Mouse (Mus musculus) E14TG2a.4 (cell line): ENCODE measurements at regions not wholly inside any gene's neighbourhood (a gene's known extent, or its start where the extent isn't known, plus 50 kb on each side); places are given as distances from the start of the nearest gene placed in this dataset.
A peak's percentile ranks its signal among the peaks of the same experiment; 100 is the strongest.

Source experiments
- H3K27me3 ChIP-seq: 2 replicates; pipeline ENCODE4 v1.6.1; 2014; ENCODE audit warnings: low read length, control low read depth; ENCODE audit not compliant: insufficient read depth
- H3K36me3 ChIP-seq: 2 replicates; pipeline ENCODE4 v1.6.1; 2014; ENCODE audit warnings: low read length, control low read depth; ENCODE audit not compliant: insufficient read depth
- H3K4me1 ChIP-seq: replicated peaks from 2 replicates; pipeline ENCODE4 v1.6.1; 2014; ENCODE audit warnings: low read depth, low read length, control low read depth
- H3K4me3 ChIP-seq: replicated peaks from 2 replicates; pipeline ENCODE4 v1.5.1; 2014; ENCODE audit warnings: mild to moderate bottlenecking, low read length
- H3K9me3 ChIP-seq: 2 replicates; pipeline ENCODE4 v1.6.1; 2014; ENCODE audit warnings: low read length, control low read depth
- CTCF ChIP-seq: conservative IDR thresholded peaks from 2 replicates; pipeline ENCODE4 v1.5.1; 2014; ENCODE audit warnings: low read length
- NANOG ChIP-seq: IDR thresholded peaks from 2 replicates; pipeline ENCODE4 v1.6.1; 2014; ENCODE audit warnings: borderline replicate concordance, low read length, mixed read lengths
- POU5F1 ChIP-seq: IDR thresholded peaks from 2 replicates; pipeline ENCODE4 v1.6.1; 2014; ENCODE audit warnings: low read length, borderline replicate concordance

GRCm38 (mm10) chr1:129138783-129139182 lies 134.3 kb upstream of the Thsd7b start:
- no peaks in the 10 kb centered on the region for H3K27me3 ChIP-seq
- H3K9me3 ChIP-seq: no peaks in the 10 kb centered on the region; the same call in 1 of the 2 replicates

GRCm38 (mm10) chr1:129106961-129107557 lies 166.0 kb upstream of the Thsd7b start:
- Histone ChIP-seq H3K27me3 (no peaks in the 10 kb centered on the region), H3K4me1 (no peaks in the 10 kb centered on the region), H3K36me3 (no peaks in the 10 kb centered on the region), H3K4me3 (no peak overlapping the region), H3K9me3 (peaks cover 52% of the 10 kb centered on the region)
- TF ChIP-seq NANOG (peak; percentile 35; the same call in 1 of the 2 replicates), POU5F1 (no peak), CTCF (no peak)

More at GRCm38 (mm10) chr1:129138783-129139182, 134.3 kb upstream of the Thsd7b start:
- no peaks in the 10 kb centered on the region for H3K4me1 ChIP-seq
- TF ChIP-seq CTCF (no peak), NANOG (no peak), POU5F1 (no peak)
- no peaks in the 10 kb centered on the region for H3K36me3 ChIP-seq
- no peak overlapping the region for H3K4me3 ChIP-seq

- Histone ChIP-seq H3K9me3 (peaks cover 20% of the 10 kb centered on the region), H3K27me3 (no peaks in the 10 kb centered on the region), H3K4me3 (no peak overlapping the region), H3K4me1 (no peaks in the 10 kb centered on the region), H3K36me3 (no peaks in the 10 kb centered on the region)
- TF ChIP-seq CTCF (no peak), NANOG (no peak), POU5F1 (no peak)
Measured at GRCm38 (mm10) chr1:129100997-129101396, 172.1 kb upstream of the Thsd7b start.

GRCm38 (mm10) chr1:129078274-129078673 lies 194.8 kb upstream of the Thsd7b start:
- H3K4me3 ChIP-seq: no peak overlapping the region
- TF ChIP-seq NANOG: no peak
- peak; percentile 56 for TF ChIP-seq CTCF
- H3K27me3 ChIP-seq: no peaks in the 10 kb centered on the region
- no peaks in the 10 kb centered on the region for H3K4me1 ChIP-seq
- no peaks in the 10 kb centered on the region for H3K36me3 ChIP-seq
- H3K9me3 ChIP-seq: no peaks in the 10 kb centered on the region

- TF ChIP-seq POU5F1 (no peak), NANOG (no peak), CTCF (no peak)
- Histone ChIP-seq H3K36me3 (no peaks in the 10 kb centered on the region), H3K4me1 (no peaks in the 10 kb centered on the region), H3K4me3 (no peak overlapping the region), H3K27me3 (no peaks in the 10 kb centered on the region), H3K9me3 (no peaks in the 10 kb centered on the region)
Measured at GRCm38 (mm10) chr1:129057182-129057581, 215.9 kb upstream of the Thsd7b start.

DNA sequence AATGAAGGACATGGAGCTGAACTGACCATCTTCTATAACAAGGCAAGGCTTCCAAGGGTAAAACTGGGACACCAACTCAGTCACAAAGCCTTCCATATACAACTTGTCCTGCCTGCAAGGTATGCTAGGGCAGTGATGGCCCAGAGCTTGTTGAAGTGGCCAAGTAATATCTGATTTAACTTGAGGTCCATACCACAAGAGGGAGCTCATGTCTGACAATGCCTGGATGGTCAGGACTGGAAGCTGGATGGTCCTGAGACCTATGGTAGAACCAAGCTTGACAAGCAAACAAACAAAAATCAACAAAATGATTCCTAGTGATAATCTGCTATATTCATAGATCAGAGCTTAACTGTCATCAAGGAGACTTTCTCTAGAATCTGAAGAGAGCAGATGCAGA lies 217.8 kb upstream of the Thsd7b start:
- Histone ChIP-seq H3K36me3 (no peaks in the 10 kb centered on the region), H3K4me1 (no peaks in the 10 kb centered on the region), H3K27me3 (no peaks in the 10 kb centered on the region), H3K9me3 (no peaks in the 10 kb centered on the region), H3K4me3 (no peak overlapping the region)
- no peak for TF ChIP-seq NANOG
- TF ChIP-seq CTCF: no peak
- TF ChIP-seq POU5F1: no peak

GRCm38 (mm10) chr1:129033707-129034106 lies 239.4 kb upstream of the Thsd7b start:
- TF ChIP-seq NANOG (no peak), POU5F1 (no peak), CTCF (no peak)
- no peak overlapping the region for H3K4me3 ChIP-seq
- H3K9me3 ChIP-seq: peaks cover 29% of the 10 kb centered on the region
- no peaks in the 10 kb centered on the region for H3K27me3 ChIP-seq
- H3K36me3 ChIP-seq: no peaks in the 10 kb centered on the region
- H3K4me1 ChIP-seq: no peaks in the 10 kb centered on the region

DNA sequence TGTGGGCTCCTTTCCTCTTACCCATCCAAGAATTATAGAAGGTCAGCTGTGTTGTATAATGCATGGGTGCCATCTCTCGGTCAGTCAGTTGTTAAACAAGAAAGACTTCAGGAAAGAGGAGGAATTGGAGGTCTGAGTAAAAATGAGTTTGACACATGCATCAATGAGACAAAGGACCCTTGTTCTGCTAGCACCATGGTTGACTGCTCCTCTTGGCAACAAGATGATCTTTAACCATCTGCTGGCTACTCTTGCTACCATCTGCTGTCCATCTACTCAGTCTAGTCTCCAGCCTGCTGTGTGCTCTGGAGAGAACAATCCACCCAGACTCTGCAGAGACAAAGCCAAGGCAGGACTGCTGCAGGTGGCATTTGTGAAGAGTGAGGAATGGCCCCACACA lies 267.2 kb upstream of the Thsd7b start:
- Histone ChIP-seq H3K9me3 (peaks cover 9% of the 10 kb centered on the region; the same call in 1 of the 2 replicates), H3K4me1 (no peaks in the 10 kb centered on the region; the same call in 1 of the 2 replicates), H3K4me3 (no peak overlapping the region), H3K36me3 (no peaks in the 10 kb centered on the region), H3K27me3 (no peaks in the 10 kb centered on the region)
- TF ChIP-seq CTCF: no peak
- TF ChIP-seq NANOG: no peak

DNA sequence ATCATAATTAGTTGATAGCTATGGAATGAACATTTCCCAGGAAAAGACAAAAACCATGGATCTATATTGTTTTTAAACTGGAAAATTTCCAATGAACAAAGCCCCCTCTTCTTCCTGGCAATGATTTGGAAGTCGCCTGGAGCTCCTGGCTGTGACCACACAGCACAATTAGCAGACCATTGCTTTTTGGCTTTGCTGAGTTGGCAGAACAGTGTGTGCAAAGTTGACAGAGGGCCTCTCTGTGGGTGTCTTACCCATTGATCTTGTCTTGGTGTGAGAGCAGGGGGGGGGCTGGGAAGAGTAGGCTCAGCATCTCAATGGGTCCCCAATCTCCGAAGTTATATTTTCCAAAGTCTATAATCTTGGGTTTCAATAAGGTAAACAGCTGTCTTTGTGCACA lies 270.8 kb upstream of the Thsd7b start:
- TF ChIP-seq CTCF (no peak), NANOG (no peak), POU5F1 (no peak)
- peaks cover 8% of the 10 kb centered on the region; the same call in 1 of the 2 replicates for H3K4me1 ChIP-seq

More for the DNA sequence above, 270.8 kb upstream of the Thsd7b start:
- Histone ChIP-seq H3K9me3 (peaks cover 14% of the 10 kb centered on the region), H3K27me3 (no peaks in the 10 kb centered on the region), H3K4me3 (no peak overlapping the region), H3K36me3 (no peaks in the 10 kb centered on the region)
